Mouse (Mus musculus) cerebellum, adult 2 months (tissue): Measurements from ENCODE around the gene Fam57b. TPM values are rescaled to one million over a fixed set of nuclear protein-coding genes. Genes with fewer than 3 reads are reported as not detected.
A peak's percentile ranks its signal among the peaks of the same experiment; 100 is the strongest.

Experiments
- DNase-seq, 2 experiments: peaks; one replicate each; pipeline ENCODE4 v3.0.0; 2021
- H3K27ac ChIP-seq: fragments of 200-500 bp; 2 replicates; pipeline ENCODE4 v1.5.1; 2012; ENCODE audit warnings: low read length, control low read depth, inconsistent platforms; ENCODE audit not compliant: insufficient read depth
- H3K27me3 ChIP-seq: fragments of 200-500 bp; 2 replicates; pipeline ENCODE4 v1.6.1; 2012; ENCODE audit warnings: inconsistent platforms, mild to moderate bottlenecking, low read length, moderate library complexity; ENCODE audit not compliant: control insufficient read depth, insufficient read depth
- H3K4me1 ChIP-seq: fragments of 200-500 bp; 2 replicates; pipeline ENCODE4 v1.6.1; 2011; ENCODE audit warnings: low read length; ENCODE audit not compliant: control insufficient read depth, insufficient read depth
- H3K4me3 ChIP-seq: fragments of 200-500 bp; replicated peaks from 2 replicates; pipeline ENCODE3; 2011; ENCODE audit warnings: mild to moderate bottlenecking, low read depth, low read length, control low read depth; ENCODE audit not compliant: insufficient read depth
- CTCF ChIP-seq: fragments of 200-500 bp; IDR thresholded peaks from 2 replicates; pipeline ENCODE4 v1.5.1; 2011; ENCODE audit warnings: low read depth, mild to moderate bottlenecking, control low read depth, low read length, moderate library complexity, borderline replicate concordance; ENCODE audit not compliant: insufficient read depth
- POLR2A ChIP-seq: fragments of 200-500 bp; IDR thresholded peaks from 2 replicates; pipeline ENCODE4 v1.6.1; 2011; ENCODE audit warnings: low read length, control low read depth, borderline replicate concordance; ENCODE audit not compliant: insufficient read depth
- WGBS: fragments of 180-500 bp; shearing (Covaris S2); methylation state at CpG from one replicate; pipeline ENCODE4 v1.1.7; 2018; 5-methylcytosine and 5-hydroxymethylcytosine counted together
- polyA plus RNA-seq: library from polyadenylated mRNA; depleted of rRNA; stranded (reverse); fragments of >200 nt; gene quantifications from 2 replicates; pipeline ENCODE4 v1.2.3, GENCODE M21; 2012

Gene Fam57b
- polyA plus RNA-seq, 1 experiment: 196 TPM

- peak overlapping the region; percentile 100 for H3K4me3 ChIP-seq
- peak overlapping the region; percentile 10; the same call in 1 of the 2 replicates for H3K27ac ChIP-seq
- peaks cover 19% of the 10 kb centered on the region for H3K4me1 ChIP-seq
- 8% methylated on average over 8 of the region's 8 CpGs for WGBS
- no peaks in the 10 kb centered on the region for H3K27me3 ChIP-seq
- TF ChIP-seq CTCF: peak; percentile 19; the same call in 1 of the 2 replicates
- no peak for TF ChIP-seq POLR2A
- peak; percentile 73 to 78 for DNase-seq
These were observed 1.0 kb upstream of the Fam57b start for GRCm38 (mm10) chr7:126796350-126796932.

- H3K4me3 ChIP-seq: peak overlapping the region; percentile 100
- H3K4me1 ChIP-seq: peaks cover 19% of the 10 kb centered on the region
- peak; percentile 51 to 56 for DNase-seq
- no peaks in the 10 kb centered on the region for H3K27me3 ChIP-seq
- TF ChIP-seq CTCF (0 out of 2 replicates have a peak, but pooled peaks have one; percentile 2), POLR2A (no peak)
- under 1% methylated on average over 40 of the region's 40 CpGs for WGBS
- H3K27ac ChIP-seq: peak overlapping the region; percentile 99
These were observed 920 bp downstream of the Fam57b start for GRCm38 (mm10) chr7:126798127-126799049.

- peak; percentile 98 to 99 for DNase-seq
- Histone ChIP-seq H3K27me3 (no peaks in the 10 kb centered on the region), H3K4me1 (peaks cover 19% of the 10 kb centered on the region), H3K4me3 (peak overlapping the region; percentile 100), H3K27ac (peak overlapping the region; percentile 100)
- under 1% methylated on average over 36 of the region's 36 CpGs for WGBS
- TF ChIP-seq POLR2A (peak; percentile 98), CTCF (no peak)
These were observed 1.6 kb downstream of the Fam57b start for GRCm38 (mm10) chr7:126799050-126799467.

DNA sequence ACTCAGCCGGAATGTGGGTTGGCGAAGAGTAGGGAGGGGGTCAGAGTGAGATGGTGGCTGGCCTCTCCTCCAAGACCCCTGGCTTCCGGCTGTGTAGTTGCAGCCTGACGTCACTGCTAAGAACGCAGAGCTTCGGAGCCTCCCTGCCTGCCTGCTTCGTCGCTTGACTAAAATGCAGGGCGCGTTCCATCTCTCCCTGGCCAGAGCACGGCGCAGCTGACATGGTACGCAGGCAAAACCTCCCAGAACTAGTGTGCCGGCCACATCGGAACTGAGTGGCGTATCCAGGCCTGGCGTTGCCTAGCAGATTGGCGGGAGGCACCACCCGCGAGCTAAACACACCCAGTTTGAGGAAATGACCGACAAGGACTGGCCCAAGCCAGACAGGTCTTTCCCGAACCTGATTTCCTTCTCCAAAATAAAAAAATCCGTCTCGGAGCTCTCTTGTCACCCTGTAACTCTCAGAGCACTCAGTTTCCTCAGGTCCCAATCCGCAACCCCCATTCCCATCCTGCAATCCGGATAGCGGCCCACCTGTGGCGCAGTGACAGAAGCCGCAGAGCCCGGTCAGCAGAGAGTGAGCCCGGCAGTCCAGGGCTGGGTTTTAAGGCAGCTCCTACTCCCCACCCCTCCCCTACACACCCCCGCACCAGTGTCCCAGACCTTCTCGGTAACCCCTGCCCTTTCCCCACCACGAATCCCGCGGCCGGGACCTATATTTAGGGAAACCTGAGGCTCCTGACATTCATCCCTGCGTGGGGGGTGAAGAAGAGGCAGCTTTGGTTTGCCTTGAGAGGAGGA lies 2.2 kb downstream of the Fam57b start:
- WGBS: under 1% methylated on average over 38 of the region's 38 CpGs
- Histone ChIP-seq H3K27me3 (no peaks in the 10 kb centered on the region), H3K27ac (peak overlapping the region; percentile 100), H3K4me3 (peak overlapping the region; percentile 92), H3K4me1 (peaks cover 19% of the 10 kb centered on the region)
- TF ChIP-seq POLR2A (peak; percentile 82), CTCF (peak; percentile 39; the same call in 1 of the 2 replicates)
- peak; percentile 83 to 90 for DNase-seq

DNA sequence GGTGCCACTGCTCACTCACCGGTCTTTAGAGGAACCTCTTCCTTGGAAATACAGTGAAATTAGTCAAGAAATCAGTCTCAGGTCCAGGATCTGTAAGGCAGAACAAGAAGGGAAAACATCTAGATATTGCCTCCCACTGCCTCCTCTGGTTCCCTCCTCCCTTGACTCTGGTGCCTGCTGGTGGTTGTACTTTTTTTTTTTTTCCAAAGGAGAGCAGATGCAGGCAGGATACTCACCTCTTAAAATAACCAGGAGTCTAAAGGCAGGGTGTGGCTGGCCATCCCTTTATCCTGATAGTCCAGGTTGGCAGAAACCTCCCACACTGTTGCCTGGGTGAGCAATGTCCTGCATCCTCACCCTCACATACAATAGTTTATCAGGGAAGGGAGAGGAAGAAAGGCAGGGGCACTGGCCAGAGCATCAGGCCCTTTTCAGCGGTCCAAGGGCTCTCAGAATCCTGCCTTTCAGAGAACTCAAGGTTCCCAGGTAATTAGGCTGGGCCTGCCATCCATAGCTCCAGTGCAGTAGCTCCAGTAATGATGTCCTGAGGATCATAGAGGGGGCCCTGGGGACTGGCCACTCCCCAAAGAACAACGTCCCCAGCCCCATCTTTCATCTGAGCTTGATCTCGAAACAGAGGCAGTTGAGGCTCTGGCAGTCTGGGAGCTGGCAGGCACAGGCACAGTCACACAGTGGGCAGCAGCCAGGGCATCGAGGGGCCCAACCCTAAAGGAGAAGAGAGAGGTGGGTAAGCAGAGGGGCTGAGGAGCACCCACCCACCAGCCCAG lies 3.0 kb downstream of the Fam57b start:
- WGBS: 20% methylated on average over 5 of the region's 5 CpGs
- DNase-seq: peak in 1 of 2 experiments; percentile 55
- Histone ChIP-seq H3K4me1 (peaks cover 17% of the 10 kb centered on the region), H3K27ac (peak overlapping the region; percentile 100), H3K27me3 (no peaks in the 10 kb centered on the region), H3K4me3 (peak overlapping the region; percentile 92)
- TF ChIP-seq CTCF: no peak
- no peak for TF ChIP-seq POLR2A

DNA sequence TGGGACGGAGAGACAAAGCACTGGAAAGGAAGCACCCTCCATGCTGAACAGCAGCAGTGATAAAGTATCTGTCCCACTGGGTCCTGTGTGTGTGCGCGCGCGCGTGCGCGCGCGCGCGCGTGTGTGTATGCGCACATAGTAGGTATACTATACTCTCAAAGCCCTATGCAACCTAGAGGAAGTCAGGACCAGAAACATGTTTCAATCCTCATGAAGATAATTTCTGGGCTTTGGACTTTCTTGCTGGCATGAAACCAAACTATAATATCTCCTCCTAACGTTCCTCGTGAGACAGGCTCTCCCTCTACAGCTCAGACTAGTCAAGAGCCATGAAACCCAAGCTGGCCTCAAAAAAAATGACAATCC lies 3.6 kb downstream of the Fam57b start:
- peaks cover 12% of the 10 kb centered on the region for H3K4me1 ChIP-seq
- WGBS: 87% methylated on average over 16 of the region's 16 CpGs
- DNase-seq: no peak
- H3K27ac ChIP-seq: peak overlapping the region; percentile 100
- no peaks in the 10 kb centered on the region for H3K27me3 ChIP-seq
- no peak overlapping the region for H3K4me3 ChIP-seq
- no peak for TF ChIP-seq POLR2A
- TF ChIP-seq CTCF: no peak

DNA sequence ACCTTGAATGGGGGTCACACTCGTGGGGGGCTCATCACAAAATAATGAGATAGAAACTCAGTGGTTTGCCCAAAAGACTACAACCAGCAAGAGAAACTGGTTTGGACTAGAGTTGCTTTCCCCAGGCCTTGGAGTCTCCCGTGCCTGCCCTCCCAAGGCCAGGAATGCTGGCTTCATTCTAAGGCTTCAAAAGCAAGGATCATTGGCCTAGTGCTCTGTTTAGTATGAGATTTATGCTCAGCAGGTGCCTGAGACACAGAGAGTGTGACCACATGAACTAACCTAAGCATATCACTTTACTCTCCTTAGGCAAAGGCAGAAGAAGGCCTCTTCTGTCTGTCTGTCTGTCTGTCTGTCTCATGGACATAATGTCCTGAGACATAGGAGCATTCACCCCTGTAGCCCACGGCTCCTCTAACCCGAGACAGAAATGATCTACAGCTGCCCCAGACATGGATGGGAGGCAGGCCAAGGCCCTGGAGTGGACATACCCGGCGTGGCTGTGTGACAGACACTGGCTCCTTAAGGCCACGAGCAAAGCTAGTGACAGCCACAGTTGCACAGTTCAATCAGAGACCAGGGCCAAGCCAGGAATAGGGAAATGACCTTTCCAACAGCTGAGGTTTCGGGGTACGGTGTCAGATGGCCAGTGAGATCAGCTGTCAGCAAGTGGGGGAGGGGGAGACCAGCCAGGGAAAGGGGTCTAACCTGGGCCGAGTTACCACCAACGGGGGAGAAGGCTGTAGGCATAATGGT lies 4.8 kb downstream of the Fam57b start:
- Histone ChIP-seq H3K27ac (no peak overlapping the region), H3K4me1 (peaks cover 7% of the 10 kb centered on the region; the same call in 1 of the 2 replicates), H3K27me3 (no peaks in the 10 kb centered on the region), H3K4me3 (no peak overlapping the region)
- TF ChIP-seq POLR2A: no peak
- TF ChIP-seq CTCF: no peak
- 68% methylated on average over 11 of the region's 11 CpGs for WGBS
- DNase-seq: peak in 1 of 2 experiments; percentile 12
